Mouse (Mus musculus) 3134 (cell line): ENCODE measurements around the gene Tial1.

Experiments
- DNase-seq: peaks from one replicate; pipeline ENCODE4 v3.0.0-alpha.2; 2011; ENCODE audit warnings: low spot score; ENCODE audit not compliant: insufficient read length; ENCODE audit errors: extremely low read depth

Gene Tial1

DNA sequence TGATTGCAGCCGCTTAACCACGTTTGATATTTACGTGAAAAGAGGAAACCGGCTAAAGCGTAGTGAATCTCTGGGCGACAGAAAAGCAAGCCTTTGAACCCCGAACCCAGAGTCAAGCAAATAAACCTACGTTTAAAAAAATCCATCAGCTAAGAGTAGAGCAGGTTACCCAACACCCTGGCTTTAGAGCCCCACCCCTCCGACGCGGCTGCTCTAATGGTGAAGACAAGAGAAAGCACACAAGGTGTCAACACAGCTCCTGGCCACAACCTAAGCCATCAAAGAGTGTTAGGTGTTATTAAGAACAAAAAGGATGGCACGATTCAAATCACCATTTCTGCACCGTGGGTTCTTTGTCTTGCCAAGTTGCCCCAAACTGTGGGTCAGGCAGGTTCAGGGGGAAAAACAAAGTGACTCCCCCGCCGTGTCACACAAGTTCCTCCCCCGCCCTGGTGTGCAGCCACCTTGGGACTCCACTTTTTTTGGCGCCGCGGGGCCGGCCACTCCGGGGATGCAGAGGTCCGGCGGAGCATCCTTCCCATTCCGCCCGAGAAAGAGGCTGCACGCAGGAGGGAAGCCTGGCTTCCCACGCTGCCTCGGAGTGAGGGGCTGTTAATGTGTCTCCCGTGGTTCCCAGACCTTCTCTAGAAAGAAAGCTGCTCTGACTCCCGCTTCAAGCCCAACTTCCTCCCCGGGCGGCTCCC lies 44.1 kb downstream of the Tial1 start:
- peak; percentile 78 for DNase-seq

DNA sequence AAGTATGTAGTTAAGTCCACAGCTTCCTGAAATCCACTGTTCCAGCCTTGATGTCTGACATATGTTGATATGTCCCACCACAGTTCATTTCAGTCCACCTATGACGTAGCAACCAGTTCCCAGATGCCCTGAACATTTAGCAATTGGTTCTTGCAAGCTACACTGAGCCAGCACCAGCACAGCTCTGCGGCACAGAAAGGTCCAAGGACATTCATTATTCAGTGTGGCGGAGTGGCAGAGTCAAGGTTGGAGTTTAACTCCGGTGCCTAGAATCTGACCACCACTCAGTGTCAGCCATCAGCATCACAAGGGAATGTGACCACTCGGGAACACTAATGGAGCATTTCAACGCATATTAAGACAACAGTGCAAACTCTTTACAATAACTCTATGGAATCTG lies 44.9 kb downstream of the Tial1 start:
- no peak for DNase-seq

DNA sequence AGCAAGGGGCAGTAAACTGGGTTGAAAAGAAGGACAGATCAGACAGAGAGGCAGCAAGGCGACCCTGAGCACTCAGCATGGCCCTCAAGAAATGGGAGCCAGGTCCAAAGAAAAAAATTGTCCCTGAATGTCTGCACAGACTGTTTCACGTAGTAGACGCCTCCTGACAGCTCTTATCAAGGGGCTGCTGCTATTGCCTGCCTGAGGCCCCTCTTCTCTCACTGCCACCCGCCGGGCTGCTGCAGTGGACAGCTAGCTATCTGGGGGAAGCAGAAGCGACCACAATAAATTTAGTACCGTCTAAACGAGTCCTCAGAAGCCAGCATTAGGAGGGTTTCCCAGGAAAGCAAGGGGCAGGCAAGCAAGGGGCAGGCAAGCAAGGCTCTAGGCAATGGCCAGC lies 47.1 kb downstream of the Tial1 start:
- DNase-seq, result no peak

DNA sequence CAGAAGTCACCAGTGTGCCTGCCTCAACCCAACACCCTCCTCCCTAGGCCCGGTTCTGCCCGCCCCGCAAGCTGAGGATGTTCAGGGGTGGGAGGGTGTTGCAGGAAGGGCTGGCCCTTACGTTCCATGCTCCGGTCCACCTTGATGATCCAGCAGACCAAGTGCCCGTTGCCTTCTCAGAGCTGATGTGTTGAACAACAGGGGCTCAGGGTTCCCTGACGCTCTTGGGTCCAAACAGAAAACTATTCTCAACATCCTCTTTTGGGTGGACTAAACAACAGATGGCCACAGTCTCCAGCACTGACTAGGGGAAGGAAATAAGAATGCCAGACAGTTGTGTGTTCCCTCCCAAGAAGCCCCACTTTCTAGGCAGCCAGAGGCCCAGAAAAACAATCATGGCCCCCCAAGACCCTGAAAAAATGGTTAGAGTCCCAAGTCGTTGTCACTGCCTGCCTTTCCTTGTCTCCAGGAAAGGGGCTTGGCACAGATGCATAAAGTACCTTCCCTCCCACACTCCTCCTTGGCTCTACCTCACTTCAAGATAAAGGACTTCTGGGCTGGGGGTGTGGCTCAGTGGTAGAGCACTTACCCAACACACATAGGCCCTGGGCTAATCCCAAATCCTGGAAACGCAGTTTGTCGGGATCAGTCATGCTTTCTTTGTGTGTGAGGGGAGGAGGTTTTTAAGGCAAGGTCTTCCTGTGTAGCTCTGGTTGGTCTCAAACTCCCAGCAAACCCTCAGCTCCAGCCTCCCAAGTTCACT lies 49.3 kb downstream of the Tial1 start:
- no peak for DNase-seq

DNA sequence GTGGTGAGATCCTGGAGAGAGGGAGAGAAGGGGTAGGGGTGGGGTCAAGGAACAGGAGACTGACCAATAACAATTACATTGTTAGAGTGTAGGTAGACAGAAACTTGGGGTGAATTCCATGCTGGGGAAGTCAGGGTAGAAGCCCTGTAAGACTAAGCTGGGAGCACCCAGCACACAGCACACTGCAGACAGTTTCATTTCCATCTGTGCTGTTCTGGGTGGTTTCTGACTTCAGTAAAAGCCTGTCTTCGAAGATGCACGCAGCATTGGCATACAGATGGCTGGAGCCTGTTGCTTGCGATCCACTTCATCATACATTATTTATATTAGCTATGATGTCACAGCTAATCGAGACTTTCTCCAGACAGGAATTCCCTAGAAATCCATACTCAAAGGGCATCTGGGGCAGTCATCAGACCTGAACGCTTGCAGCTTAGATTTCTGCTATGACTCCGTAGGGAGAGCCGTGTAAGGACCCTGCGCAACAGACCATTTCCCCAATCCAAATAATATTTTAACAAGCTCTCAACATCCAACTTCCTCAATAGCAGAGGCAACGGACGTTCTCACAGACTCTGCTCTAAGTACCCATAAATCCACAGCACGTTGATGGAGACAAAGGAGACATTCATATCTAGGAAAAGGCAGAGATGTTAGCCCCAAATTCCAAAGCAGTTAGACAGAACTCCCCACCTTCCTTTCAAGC lies 50.7 kb downstream of the Tial1 start:
- DNase-seq, result no peak

DNA sequence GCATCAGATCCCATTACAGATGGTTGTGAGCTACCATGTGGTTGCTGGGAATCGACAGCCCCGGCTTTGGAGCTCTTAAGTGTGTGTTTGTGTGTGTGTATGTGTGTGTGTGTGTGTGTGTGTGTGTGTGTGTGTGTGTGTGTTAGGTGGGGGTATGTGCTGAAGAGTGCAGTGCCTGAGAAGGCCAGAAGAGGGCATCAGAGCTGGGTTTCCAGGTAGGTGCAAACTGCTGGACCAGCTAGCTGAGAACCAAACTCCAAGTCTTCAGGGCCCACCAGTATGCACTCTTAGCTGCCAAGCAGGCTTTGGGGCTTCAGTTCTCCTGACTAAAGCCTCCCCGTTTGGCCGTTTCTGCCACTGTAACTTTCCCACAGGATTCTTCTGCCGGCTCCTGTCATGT lies 53.3 kb downstream of the Tial1 start:
- no peak for DNase-seq

DNA sequence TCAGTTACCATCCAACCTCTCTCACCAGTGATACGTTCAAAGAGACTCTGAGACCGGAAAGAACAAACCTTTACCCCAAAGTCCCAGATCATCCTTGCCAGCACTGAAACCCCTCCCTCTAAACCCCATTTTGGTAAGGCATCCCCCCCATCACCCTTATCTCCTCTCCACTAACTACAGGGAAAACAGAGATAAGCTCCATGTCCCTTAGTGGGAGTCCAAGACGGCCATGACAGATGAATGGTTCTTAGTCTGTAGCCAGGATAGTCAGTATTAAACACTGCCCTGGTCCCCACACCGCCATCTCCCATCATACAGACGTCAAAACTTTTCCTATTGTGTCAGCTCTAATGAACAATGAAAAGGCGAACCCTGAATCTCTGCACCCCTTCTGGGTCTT lies 57.5 kb downstream of the Tial1 start:
- DNase-seq, result no peak

DNA sequence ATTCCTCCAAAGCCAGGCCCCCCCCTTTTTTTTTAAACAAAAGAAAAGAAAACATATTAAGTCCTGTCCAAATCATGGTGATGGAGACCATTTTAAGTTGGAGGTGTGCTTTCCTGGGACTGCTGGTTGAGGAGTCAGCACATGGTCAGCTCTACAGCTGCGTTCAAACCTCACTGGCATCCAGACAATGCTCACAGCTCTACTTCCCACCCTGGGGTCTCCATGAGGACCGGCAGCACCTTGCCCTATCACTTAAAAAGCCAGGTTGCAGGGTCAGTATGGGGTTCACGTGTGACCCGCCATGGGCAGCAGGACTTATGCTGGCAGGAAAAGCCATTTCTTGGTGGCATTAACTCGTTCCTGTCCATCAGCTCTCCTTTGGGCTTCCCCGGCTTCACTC lies 57.9 kb downstream of the Tial1 start:
- no peak for DNase-seq

DNA sequence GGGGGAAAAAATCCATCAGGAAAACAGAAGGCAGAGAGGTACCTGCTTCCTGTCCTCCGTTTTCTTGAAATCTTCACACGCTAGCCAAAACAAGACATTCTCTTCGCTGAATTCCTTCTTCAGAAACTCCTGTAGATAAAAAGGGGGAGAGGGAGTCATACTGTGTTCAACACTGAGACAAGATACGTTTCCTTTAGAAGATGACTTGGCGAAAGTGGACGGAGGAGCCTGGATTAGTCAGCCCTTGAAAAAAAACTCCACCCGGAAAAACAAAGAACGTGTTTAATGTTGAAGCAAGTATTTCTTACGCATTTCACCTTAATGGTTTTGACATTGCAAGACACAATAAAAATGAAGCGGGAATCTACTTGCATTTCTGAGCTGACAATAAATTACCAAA lies 58.4 kb downstream of the Tial1 start:
- no peak for DNase-seq

DNA sequence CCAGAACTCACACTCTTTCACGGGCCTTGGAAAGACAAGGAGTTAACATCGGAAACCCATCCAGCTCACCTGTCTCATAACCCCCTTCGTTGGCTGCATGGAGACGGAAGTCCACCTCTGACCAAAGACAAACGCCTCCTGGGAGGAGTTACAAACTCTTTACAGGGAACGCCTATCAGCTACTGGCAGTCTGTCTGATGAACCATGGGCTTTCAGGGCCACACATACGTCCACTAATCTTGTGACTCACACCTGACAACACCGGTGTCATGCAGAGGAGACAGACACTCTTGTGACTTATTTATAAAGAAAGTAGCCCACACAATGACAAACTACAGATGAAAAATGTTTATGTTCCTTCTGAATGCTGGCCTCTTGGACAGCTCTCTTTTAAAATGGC lies 58.9 kb downstream of the Tial1 start:
- DNase-seq, result no peak

DNA sequence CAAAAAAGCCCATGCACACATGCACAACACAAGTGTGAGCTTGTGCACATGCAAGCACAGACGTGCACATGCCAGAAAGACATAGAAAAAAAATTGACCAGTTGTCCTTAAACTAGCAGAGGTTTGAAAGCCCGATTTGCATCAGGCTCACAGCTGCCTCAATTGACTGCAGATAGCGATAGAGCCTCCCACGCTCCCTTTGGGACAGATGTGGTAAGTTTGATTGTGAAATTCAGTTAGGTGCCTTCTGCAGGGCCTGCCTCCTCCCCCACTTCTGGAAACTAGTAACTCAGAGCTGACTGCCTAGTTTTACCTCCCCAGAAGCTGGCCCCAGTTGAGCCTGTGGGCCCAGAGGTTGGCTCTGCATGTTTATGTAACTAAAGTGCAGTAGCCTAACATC lies 62.9 kb downstream of the Tial1 start:
- no peak for DNase-seq

DNA sequence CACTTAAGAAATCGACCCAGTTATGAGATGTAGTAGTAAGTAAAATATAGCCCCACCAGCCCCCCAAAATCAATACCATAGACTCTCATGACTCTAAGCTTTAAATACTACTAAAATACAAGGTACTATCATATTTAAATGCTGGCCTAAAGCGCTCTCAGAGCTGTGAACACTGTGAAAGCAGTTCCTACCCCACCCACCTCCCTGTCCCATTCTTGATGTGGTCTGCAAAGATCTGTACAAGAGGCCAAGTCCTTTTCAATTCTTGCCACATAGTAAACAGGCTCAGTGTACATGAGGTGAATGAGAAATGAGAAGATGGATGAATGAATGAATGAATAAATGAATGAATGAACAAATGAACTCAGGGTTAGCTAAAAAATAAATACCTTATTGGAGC lies 64.5 kb downstream of the Tial1 start:
- DNase-seq, result no peak

DNA sequence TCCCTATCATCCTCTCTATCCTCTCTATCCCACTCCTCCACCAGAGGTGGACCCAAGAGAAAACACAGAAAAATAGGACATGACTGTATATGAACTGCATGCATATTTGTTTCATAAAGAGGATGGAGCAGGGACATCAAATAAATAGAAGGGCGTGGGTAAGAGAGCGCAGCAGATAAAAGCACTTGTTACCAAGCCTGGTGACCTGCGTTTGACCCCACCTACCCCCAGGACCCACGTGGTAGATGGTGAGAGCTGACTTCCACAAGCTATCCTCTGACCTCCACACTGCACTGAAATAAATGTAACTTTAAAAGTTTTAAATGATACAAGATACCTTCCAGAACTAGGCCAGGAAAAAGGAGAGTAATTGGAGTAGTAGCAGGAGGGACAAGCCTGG lies 67.8 kb downstream of the Tial1 start:
- DNase-seq, result no peak

DNA sequence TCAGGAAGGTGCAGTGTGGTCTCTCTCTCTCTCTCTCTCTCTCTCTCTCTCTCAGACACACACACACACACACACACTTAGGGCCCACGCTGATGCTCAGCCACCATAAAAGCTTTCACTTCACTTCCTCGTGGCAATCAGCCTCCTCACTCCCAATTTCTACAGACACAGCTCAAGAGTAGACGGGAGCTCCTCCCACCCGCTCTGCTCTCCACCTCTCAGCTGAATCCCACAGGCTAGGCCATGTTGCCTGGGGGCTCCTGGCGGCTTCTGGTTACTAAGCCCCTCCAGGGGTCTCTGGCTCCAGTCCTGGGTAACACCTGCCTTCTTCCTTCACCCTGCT lies 68.6 kb downstream of the Tial1 start:
- no peak for DNase-seq

DNA sequence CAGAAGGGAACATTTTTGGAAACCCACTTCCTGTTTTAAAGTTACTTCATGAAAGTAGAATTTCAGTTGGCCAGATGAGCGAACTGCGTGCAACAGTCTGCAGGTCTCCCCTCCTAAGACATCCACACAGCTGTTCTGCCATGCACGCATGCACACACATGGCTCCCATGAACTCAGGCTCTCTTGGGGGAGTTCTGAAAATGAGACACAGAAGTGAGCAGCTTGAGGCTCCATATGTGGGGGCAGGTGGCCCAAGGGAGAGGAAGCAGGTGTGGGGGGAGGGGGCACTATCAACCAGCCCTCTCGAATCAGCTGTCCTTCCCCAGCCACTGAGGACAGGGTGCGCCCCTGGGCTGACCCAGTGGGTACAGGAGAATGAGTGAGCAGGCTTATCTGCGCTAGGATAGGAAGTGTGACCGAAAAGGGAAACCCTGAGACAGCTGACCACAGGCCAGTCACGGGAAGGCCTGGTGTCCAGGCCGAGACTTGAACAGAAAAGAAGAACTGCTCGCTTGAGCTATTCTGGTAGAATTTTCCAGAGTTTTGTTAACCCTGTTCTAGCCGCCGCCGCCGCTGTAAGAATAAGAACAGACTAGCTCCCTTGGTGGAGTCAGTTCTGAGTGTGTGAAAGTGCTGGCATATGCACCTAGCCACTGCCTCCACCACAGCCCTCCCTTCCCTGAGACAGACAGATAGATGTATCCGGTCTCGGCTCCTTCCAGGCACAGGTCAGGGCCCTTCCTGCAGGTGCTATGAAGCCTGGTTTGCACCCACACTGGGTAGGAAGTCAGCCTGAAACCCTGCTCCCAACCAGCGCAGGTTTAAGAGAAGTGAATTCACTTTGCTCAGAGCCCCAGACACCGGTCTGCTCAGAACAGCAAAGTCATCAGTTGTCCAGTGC lies 69.2 kb downstream of the Tial1 start:
- no peak for DNase-seq

DNA sequence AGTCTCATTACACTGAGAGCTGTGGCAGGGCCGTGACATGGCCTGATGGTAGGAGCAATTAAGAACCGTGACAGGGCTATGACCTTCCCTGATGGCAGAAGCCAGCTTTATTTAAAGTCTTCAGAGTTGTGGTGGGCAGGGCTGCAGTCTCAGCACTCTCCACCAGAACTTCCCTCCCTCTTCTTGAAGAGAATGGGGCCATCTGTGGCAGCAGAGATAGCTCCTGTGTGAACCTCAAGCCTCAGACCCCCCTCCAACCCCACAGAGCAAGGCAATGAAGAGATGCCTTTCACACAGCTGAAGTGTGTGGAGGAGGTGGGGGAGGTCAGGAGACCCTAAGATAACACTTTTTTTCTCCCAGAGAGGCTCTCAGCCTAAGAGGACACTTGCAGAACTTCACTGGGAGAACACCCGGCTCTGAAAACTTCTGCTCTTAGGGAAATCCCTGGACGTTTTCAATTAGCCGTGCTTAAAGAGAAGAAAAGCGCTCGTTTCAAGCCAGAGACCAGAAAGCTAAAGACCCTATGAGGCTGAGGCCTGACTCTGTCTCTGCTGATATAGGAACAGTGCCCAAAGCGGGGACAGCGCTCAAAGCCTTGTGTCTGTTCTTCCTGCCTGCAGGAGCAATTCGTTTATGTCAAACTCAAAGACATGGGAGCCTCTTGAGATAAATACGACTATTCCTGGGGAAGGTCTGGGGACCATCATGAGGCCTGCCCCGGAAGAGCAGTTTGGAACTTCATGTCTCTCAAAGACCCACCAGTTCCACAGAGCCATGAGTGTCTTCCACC lies 70.1 kb downstream of the Tial1 start:
- no peak for DNase-seq
